Mouse (Mus musculus) spleen, adult 12 weeks (tissue): ENCODE data around the gene Amigo2.
"Not testable (repeated sequence)": the region's sequence is repeated elsewhere in the genome, so short reads cannot be mapped to it uniquely, and the experiment has no call there.

Experiments used
- DNase-seq: peaks from one replicate; pipeline ENCODE4 v3.0.0; 2022; ENCODE audit warnings: low spot score

Amigo2 gene

DNA sequence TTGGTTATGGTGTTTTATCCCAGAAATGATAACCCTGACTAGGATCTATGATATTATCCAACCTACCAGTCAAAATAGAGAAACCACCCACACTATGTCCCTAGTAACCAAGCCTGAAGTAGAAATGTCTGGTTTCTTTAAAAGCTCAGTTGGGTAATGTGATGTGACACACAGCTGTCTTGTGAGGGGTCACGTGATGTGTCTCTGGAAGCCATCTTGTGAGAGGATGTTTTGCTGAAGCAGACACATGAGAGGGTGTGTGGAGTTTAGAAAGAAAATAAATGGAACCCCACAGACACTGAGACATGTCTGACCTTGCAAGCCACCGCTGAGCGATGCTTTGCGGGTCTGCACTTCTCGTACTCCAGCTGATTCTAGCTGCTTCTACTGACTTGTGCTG lies 30.2 kb downstream of the Amigo2 start:
- no peak for DNase-seq

DNA sequence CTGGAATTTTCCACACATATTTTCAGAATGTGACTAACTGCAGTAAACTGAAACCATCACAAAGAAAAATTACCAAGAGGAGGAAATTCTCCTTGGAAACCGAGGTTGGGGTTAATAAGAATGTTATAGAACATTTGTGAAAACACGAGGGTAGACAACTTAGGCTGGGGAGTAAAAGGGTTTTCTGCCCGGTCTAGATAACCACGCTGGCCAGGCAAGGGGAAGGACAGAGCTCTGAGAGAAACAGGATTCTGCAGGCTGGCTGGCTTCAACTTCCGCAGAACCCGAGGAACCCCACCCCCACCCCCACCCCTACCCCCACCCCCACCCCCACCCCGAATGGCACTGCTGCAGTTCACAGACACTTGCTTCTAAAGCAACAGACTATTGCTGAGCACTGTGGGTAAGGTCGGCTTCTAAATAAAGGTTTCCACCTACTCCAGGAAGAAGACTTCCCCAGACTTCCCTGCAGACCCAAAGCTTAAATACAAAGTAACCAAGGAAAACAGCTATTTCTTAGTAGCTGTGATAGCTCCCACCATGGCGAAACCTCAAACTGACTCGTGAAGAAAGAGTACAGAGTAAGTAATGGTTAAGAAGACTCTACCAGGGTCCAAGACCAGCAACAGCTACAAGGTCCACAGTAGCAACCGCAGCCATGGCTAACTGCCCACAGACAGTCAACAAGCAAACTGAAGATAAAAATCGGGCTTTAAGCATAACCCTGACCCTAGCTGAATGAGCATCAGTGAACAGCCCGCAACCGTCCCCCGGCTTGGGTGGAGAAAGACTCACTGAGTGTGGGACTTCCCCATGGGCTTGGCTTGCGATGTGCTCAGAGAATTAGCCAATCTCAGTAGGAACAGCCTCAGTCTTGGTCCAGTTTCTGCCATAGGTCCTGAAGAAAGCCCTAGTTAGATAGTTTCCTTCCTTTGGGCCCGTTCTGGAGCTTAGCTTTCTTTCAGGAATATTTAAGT lies 34.3 kb downstream of the Amigo2 start:
- no peak for DNase-seq

DNA sequence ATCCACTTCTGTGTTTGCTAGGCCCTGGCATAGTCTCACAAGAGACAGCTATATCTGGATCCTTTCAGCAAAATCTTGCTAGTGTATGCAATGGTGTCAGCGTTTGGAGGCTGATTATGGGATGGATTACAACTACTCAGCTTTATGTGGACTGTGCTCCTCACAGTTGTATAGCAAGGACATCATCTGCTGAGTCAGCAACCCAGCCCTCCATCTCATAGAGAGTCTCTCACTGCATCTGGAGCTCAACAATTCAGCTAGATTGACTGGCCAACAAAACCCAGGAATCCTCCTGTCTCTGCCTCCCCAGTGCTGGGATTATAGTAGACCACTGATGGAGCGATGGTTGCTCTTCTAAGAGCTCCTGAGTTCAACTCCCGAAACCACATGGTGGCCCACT lies 37.3 kb downstream of the Amigo2 start:
- not testable (repeated sequence) for DNase-seq

DNA sequence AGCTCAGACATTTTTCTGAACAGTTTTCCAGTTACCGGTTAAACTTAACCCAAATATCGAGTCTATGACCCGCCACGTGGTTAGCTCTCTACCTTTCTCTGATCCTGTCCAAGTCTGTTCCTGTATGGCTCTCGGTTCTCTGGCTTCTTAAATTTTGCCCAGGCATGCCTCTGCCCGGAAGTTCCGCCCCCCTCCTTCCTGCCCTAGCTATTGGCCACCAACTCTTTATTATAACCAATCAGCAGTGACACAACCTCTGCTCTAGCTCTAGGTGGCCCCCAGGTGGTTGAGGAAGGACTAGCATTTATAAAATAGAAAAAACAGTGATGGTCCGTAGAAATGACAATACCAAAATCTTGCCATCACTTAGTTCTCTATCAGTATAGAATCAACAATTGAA lies 40.6 kb downstream of the Amigo2 start:
- no peak for DNase-seq

DNA sequence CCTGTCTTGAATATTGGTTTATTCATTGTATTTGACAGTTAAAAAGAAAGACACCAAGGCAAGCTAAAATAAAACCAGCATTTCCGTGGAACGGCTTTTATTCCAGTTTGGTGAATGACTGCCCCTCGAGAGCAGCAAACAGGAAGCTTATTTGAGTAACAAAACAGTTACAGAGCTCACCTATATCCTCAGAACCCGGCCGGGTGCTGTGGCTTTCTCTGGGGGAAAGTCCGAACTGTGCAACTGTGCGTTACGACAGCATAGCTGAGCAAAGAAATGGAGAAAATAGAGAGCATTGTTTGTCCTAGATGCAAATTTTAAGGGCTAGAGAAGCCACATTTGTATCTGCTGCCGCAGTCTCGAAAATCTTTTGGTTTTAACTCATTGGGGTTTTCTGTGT lies 41.3 kb downstream of the Amigo2 start:
- no peak for DNase-seq

DNA sequence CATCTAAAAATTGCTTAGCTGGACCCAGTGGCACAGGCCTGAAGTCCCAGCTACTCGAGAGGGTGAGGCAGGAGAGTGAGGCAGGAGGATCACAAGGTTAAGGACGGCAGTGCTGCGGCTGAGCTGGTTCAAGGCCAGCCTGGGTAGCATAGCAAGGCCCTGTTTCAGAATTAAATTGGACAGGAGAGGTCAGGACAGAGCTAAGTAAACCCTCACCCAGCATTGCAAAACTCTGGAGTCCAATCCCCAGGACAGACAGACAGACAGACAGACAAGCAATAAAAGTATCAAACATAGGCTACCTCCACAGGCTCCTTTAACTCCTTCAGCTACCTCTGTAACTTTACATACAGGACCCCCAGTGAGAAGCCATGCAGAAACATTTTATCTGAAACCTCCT lies 42.2 kb downstream of the Amigo2 start:
- no peak for DNase-seq

DNA sequence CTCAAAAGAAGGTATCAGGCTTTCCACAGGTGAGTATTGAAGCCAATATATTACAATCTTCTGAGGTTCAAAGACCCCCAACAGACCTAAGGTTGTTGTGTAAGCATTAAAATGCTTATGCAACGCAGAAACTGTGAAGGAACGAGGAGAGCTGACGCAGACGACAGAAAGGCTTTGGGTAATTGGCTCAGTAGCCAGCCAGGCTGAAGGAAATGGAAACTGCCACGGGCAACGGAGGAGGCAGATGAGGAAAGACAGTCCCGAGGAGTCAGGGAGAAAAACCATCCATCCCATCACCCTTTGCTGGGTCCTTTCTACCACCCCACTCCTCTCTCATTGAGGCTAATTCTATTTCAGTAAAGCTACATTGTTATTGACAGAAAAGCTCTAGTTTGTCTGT lies 50.4 kb downstream of the Amigo2 start:
- DNase-seq, result no peak

DNA sequence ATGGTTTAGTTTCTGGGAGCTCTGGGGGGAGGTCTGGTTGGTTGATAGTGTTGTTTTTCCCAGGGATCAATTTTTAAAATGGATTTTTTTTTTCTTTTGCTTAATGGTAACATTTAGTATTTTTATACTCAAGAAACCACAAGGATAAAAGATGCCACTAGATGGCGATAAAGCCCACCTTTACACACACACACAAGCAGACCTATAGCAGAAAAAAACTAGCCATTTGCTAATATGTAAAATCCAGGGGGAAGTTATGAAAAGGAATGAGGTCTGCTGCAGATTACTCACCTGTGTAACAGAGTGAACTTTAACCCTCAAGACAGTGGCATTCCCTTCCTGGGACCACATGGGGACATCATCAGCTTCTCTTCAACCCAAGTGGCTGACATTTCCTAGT lies 51.5 kb downstream of the Amigo2 start:
- no peak for DNase-seq
